28 mouse cellular contexts compared by ENCODE assay signal in genomic region chr8:12264996-12265395, GRCm38 (mm10). TPM values are rescaled to one million over a fixed set of nuclear protein-coding genes. Genes with fewer than 3 reads are reported as not detected.
DNase-seq lines count a peak whose midpoint lies in the region; ATAC-seq and TF ChIP-seq lines count a peak whose summit lies in the region.
"Had no signal": no experiment of that assay in that cellular context is flagged by ENCODE, and none has a peak within 500 bp of the region (broad histone marks: within the 10 kb centered on the region; RNA-seq: fewer than 3 reads in every experiment).

No protein-coding gene starts in this region.

- no peaks in the 10 kb centered on the region for H3K36me3 ChIP-seq in midbrain, postnatal 0 days (ENCODE audit: insufficient read depth, low read length)
- no peaks in the 10 kb centered on the region for H3K36me3 ChIP-seq in midbrain, embryonic 10.5 days
- H3K36me3 ChIP-seq: embryonic facial prominence, embryonic 10.5 days; embryonic facial prominence, embryonic 12.5 days; forebrain, embryonic 15.5 days; G1E had no signal

- WGBS in midbrain, postnatal 0 days, result 88% methylated on average over 8 of the region's 8 CpGs
- 95% methylated on average over 8 of the region's 8 CpGs for WGBS in midbrain, embryonic 10.5 days

- no peak for TF ChIP-seq CTCF in midbrain, postnatal 0 days (IDR thresholded peaks at IDR 0.05)

- no peak for ATAC-seq in midbrain, postnatal 0 days (ENCODE audit: low FRiP score)
- ATAC-seq: activated CD4-positive, CD25-positive, alpha-beta regulatory T cell, adult 4 months; CD4-positive, CD25-positive, alpha-beta regulatory T cell, adult 4 months; forebrain, embryonic 13.5 days; forebrain, embryonic 15.5 days; forebrain, postnatal 0 days; Patski had no signal

- no peak overlapping the region for H3K27ac ChIP-seq in midbrain, postnatal 0 days (ENCODE audit: low read depth, low read length)
- no peak overlapping the region for H3K27ac ChIP-seq in midbrain, embryonic 10.5 days (replicated peaks)
- H3K27ac ChIP-seq: embryonic facial prominence, embryonic 10.5 days; embryonic facial prominence, embryonic 12.5 days; forebrain, embryonic 13.5 days; forebrain, embryonic 15.5 days had no signal

- intact Hi-C loops in left cerebral cortex, postnatal 4 days (cut with DNase I), result no loop called here
- intact Hi-C loops in left cerebral cortex, postnatal 36 days (cut with DNase I), result no loop called here

- H3K9ac ChIP-seq in midbrain, postnatal 0 days (replicated peaks; ENCODE audit: low read length, poor library complexity, severe bottlenecking), result no peak overlapping the region
- H3K9ac ChIP-seq: embryonic facial prominence, embryonic 12.5 days; forebrain, embryonic 13.5 days; forebrain, embryonic 15.5 days; forebrain, postnatal 0 days had no signal

- no peak overlapping the region for H3K4me2 ChIP-seq in midbrain, postnatal 0 days (ENCODE audit: low read depth, low read length, poor library complexity, severe bottlenecking)
- H3K4me2 ChIP-seq: embryonic facial prominence, embryonic 12.5 days; forebrain, embryonic 13.5 days; forebrain, embryonic 15.5 days had no signal

- peak; percentile 61 to 63 for DNase-seq in cerebellum, postnatal 10 days
- DNase-seq in cerebellum, adult 9-10 months, result no peak
- DNase-seq in left cerebral cortex, postnatal 4 days, result peak; percentile 43
- no peak for DNase-seq in left cerebral cortex, postnatal 36 days (ENCODE audit: low spot score in 2 of 2)
- DNase-seq in midbrain, postnatal 0 days (ENCODE audit: low spot score), result peak; percentile 16
- no peak for DNase-seq in midbrain, embryonic 10.5 days (ENCODE audit: low spot score)
- DNase-seq: adrenal gland, adult 2 months; adrenal gland, postnatal 10 days; adrenal gland, postnatal 25 days; B cell, adult 2 months; cerebellum, adult 11-12 months; cerebellum, adult 2 months; cerebellum, adult 9-11 months; cerebellum, postnatal 25 days; forebrain, postnatal 0 days had no signal

- no peaks in the 10 kb centered on the region for H3K27me3 ChIP-seq in midbrain, postnatal 0 days (ENCODE audit: insufficient read depth, low read length)
- peaks cover 37% of the 10 kb centered on the region for H3K27me3 ChIP-seq in midbrain, embryonic 10.5 days (ENCODE audit: low read depth, poor library complexity, severe bottlenecking)
- H3K27me3 ChIP-seq: embryonic facial prominence, embryonic 12.5 days; forebrain, embryonic 15.5 days; Patski had no signal

- no peaks in the 10 kb centered on the region for H3K4me1 ChIP-seq in midbrain, postnatal 0 days (ENCODE audit: insufficient read depth, low read length)
- peaks cover 28% of the 10 kb centered on the region for H3K4me1 ChIP-seq in midbrain, embryonic 10.5 days
- H3K4me1 ChIP-seq: embryonic facial prominence, embryonic 10.5 days; embryonic facial prominence, embryonic 12.5 days had no signal

- no peaks in the 10 kb centered on the region for H3K9me3 ChIP-seq in midbrain, postnatal 0 days (ENCODE audit: low read length)
- no peaks in the 10 kb centered on the region for H3K9me3 ChIP-seq in midbrain, embryonic 10.5 days (replicated peaks)
- H3K9me3 ChIP-seq: embryonic facial prominence, embryonic 10.5 days; embryonic facial prominence, embryonic 12.5 days; forebrain, embryonic 13.5 days; forebrain, embryonic 15.5 days; G1E had no signal

- H3K4me3 ChIP-seq in midbrain, postnatal 0 days (ENCODE audit: low read depth, low read length), result no peak overlapping the region
- H3K4me3 ChIP-seq in midbrain, embryonic 10.5 days, result no peak overlapping the region
- H3K4me3 ChIP-seq: embryonic facial prominence, embryonic 10.5 days; embryonic facial prominence, embryonic 12.5 days; forebrain, embryonic 13.5 days; forebrain, embryonic 15.5 days had no signal

RNA-seq across cellular contexts. Expression of gene A230072I06Rik, which starts 13.6 kb away (rescaled TPM):
- total RNA-seq in left cerebral cortex, postnatal 4 days (2021), result under 1 TPM in 1 of 2 experiments, not detected in 1; 0.44 TPM
- total RNA-seq in left cerebral cortex, postnatal 36 days (2021), result not detected
- total RNA-seq in midbrain, postnatal 0 days (2014; rRNA removed), result 0.24 TPM in 1 of 2 replicates, not detected in the other
- polyA plus RNA-seq in midbrain, postnatal 0 days (2015; fragmentation: Nextera tagmentation; extraction: Ambion mirVana), result not detected in 2 replicates
- not detected in 2 replicates for polyA plus RNA-seq in midbrain, embryonic 10.5 days (2016; fragmentation: Nextera tagmentation; extraction: Ambion mirVana)
- total RNA-seq: adrenal gland, adult 2 months; adrenal gland, postnatal 10 days; adrenal gland, postnatal 25 days; adrenal gland, postnatal 4 days; CH12.LX had no signal
- polyA plus RNA-seq: activated CD4-positive, CD25-positive, alpha-beta regulatory T cell, adult 4 months; adrenal gland, adult 2 months; CD4-positive, CD25-positive, alpha-beta regulatory T cell, adult 4 months; cerebellum, adult 2 months; cortical plate, adult 2 months; embryonic facial prominence, embryonic 10.5 days; embryonic facial prominence, embryonic 12.5 days; embryonic facial prominence, embryonic 14.5 days; forebrain, embryonic 11.5 days; forebrain, postnatal 0 days; G1E; Patski had no signal

Comparison
In these comparisons a context has a peak if more than half of its experiments do, and no peak if none do; other contexts are left out.
1. DNase-seq: peak in cerebellum, postnatal 10 days (2 of 2), left cerebral cortex, postnatal 4 days (single experiment) and midbrain, postnatal 0 days (single experiment); none in cerebellum, adult 9-10 months (single experiment), left cerebral cortex, postnatal 36 days (0 of 2) and midbrain, embryonic 10.5 days (single experiment).